Mouse (Mus musculus): ENCODE results near the gene Arhgdia. TPM values are rescaled to one million over a fixed set of nuclear protein-coding genes. Genes with fewer than 3 reads are reported as not detected.

Gene Arhgdia
- polyA plus RNA-seq, 1 experiment from 2014 or later = 444 TPM

- peak overlapping the region; percentile 80 for H3K27ac ChIP-seq
- no peaks in the 10 kb centered on the region for H3K27me3 ChIP-seq (ENCODE audit: insufficient read depth, low read length)
- no peak overlapping the region for H3K4me3 ChIP-seq (replicated peaks; ENCODE audit: low read depth, low read length)
- H3K9me3 ChIP-seq (replicated peaks; ENCODE audit: low read length) = no peaks in the 10 kb centered on the region
- peaks cover 19% of the 10 kb centered on the region for H3K4me1 ChIP-seq (replicated peaks; ENCODE audit: insufficient read depth, low read length)
- no peak overlapping the region for H3K4me2 ChIP-seq (ENCODE audit: low read length)
- 67% methylated on average over 10 of the region's 10 CpGs for WGBS
- ATAC-seq (replicated peaks; ENCODE audit: low FRiP score, low read depth) = no peak
- 0 out of 2 replicates have a peak overlapping the region, but pooled peaks have one; percentile 20 for H3K9ac ChIP-seq (ENCODE audit: low read depth, low read length)
- no peak for DNase-seq (ENCODE audit: low spot score)
- TF ChIP-seq CTCF (IDR thresholded peaks at IDR 0.05; ENCODE audit: low read depth) = no peak
- peaks cover 20% of the 10 kb centered on the region for H3K36me3 ChIP-seq (ENCODE audit: insufficient read depth, low read length)
These were observed 3.3 kb downstream of the Arhgdia start for GRCm38 (mm10) chr11:120578024-120578693.

- peaks cover 20% of the 10 kb centered on the region for H3K36me3 ChIP-seq (ENCODE audit: insufficient read depth, low read length)
- peak; percentile 72 for DNase-seq (ENCODE audit: low spot score)
- peak; percentile 65 for TF ChIP-seq CTCF (IDR thresholded peaks at IDR 0.05; ENCODE audit: low read depth)
- H3K4me3 ChIP-seq (replicated peaks; ENCODE audit: low read depth, low read length) = no peak overlapping the region
- WGBS = 67% methylated on average over 7 of the region's 7 CpGs
- peak overlapping the region; percentile 18; the same call in 1 of the 2 replicates for H3K4me2 ChIP-seq (ENCODE audit: low read length)
- no peaks in the 10 kb centered on the region for H3K9me3 ChIP-seq (replicated peaks; ENCODE audit: low read length)
- H3K9ac ChIP-seq (ENCODE audit: low read depth, low read length) = 0 out of 2 replicates have a peak overlapping the region, but pooled peaks have one; percentile 20
- no peaks in the 10 kb centered on the region for H3K27me3 ChIP-seq (ENCODE audit: insufficient read depth, low read length)
- H3K27ac ChIP-seq = peak overlapping the region; percentile 80
- H3K4me1 ChIP-seq (replicated peaks; ENCODE audit: insufficient read depth, low read length) = peaks cover 19% of the 10 kb centered on the region
- 0 out of 2 replicates have a peak, but pooled peaks have one; percentile 6 for ATAC-seq (replicated peaks; ENCODE audit: low FRiP score, low read depth)
These were observed 4.0 kb downstream of the Arhgdia start for GRCm38 (mm10) chr11:120577211-120578023.

- 90% methylated on average over 3 of the region's 3 CpGs for WGBS
- Histone ChIP-seq H3K9me3 (replicated peaks; ENCODE audit: low read length) (no peaks in the 10 kb centered on the region), H3K9ac (ENCODE audit: low read depth, low read length) (no peak overlapping the region)
These were observed 5.0 kb downstream of the Arhgdia start for GRCm38 (mm10) chr11:120576365-120576981.

GRCm38 (mm10) chr11:120575940-120576339 is 5.5 kb downstream of the Arhgdia start:
- Histone ChIP-seq H3K4me3 (replicated peaks; ENCODE audit: low read depth, low read length) (no peak overlapping the region), H3K9ac (ENCODE audit: low read depth, low read length) (no peak overlapping the region), H3K4me1 (replicated peaks; ENCODE audit: insufficient read depth, low read length) (peaks cover 16% of the 10 kb centered on the region), H3K36me3 (ENCODE audit: insufficient read depth, low read length) (peaks cover 23% of the 10 kb centered on the region), H3K27me3 (ENCODE audit: insufficient read depth, low read length) (no peaks in the 10 kb centered on the region), H3K9me3 (replicated peaks; ENCODE audit: low read length) (no peaks in the 10 kb centered on the region), H3K4me2 (ENCODE audit: low read length) (no peak overlapping the region), H3K27ac (peak overlapping the region; percentile 80)
- DNase-seq (ENCODE audit: low spot score) (no peak), ATAC-seq (replicated peaks; ENCODE audit: low FRiP score, low read depth) (no peak)
- no peak for TF ChIP-seq CTCF (IDR thresholded peaks at IDR 0.05; ENCODE audit: low read depth)

More at GRCm38 (mm10) chr11:120576365-120576981, 5.0 kb downstream of the Arhgdia start:
- Histone ChIP-seq H3K4me3 (replicated peaks; ENCODE audit: low read depth, low read length) (no peak overlapping the region), H3K4me1 (replicated peaks; ENCODE audit: insufficient read depth, low read length) (peaks cover 16% of the 10 kb centered on the region), H3K4me2 (ENCODE audit: low read length) (no peak overlapping the region; the same call in 1 of the 2 replicates), H3K36me3 (ENCODE audit: insufficient read depth, low read length) (peaks cover 20% of the 10 kb centered on the region), H3K27me3 (ENCODE audit: insufficient read depth, low read length) (no peaks in the 10 kb centered on the region), H3K27ac (peak overlapping the region; percentile 80)
- DNase-seq (ENCODE audit: low spot score) (peak; percentile 36), ATAC-seq (replicated peaks; ENCODE audit: low FRiP score, low read depth) (no peak)
- no peak for TF ChIP-seq CTCF (IDR thresholded peaks at IDR 0.05; ENCODE audit: low read depth)

- H3K9ac ChIP-seq (ENCODE audit: low read depth, low read length) = 0 out of 2 replicates have a peak overlapping the region, but pooled peaks have one; percentile 4
- peaks cover 12% of the 10 kb centered on the region for H3K4me1 ChIP-seq (replicated peaks; ENCODE audit: insufficient read depth, low read length)
- WGBS = 67% methylated on average over 2 of the region's 2 CpGs
These were observed 6.4 kb downstream of the Arhgdia start for GRCm38 (mm10) chr11:120575046-120575445.

GRCm38 (mm10) chr11:120574278-120574600 is 7.2 kb downstream of the Arhgdia start:
- H3K9me3 ChIP-seq (replicated peaks; ENCODE audit: low read length) = no peaks in the 10 kb centered on the region
- no peak overlapping the region for H3K27ac ChIP-seq

More at GRCm38 (mm10) chr11:120575046-120575445, 6.4 kb downstream of the Arhgdia start:
- no peak for TF ChIP-seq CTCF (IDR thresholded peaks at IDR 0.05; ENCODE audit: low read depth)
- Histone ChIP-seq H3K36me3 (ENCODE audit: insufficient read depth, low read length) (peaks cover 32% of the 10 kb centered on the region), H3K27ac (no peak overlapping the region), H3K4me2 (ENCODE audit: low read length) (no peak overlapping the region), H3K4me3 (replicated peaks; ENCODE audit: low read depth, low read length) (no peak overlapping the region), H3K27me3 (ENCODE audit: insufficient read depth, low read length) (no peaks in the 10 kb centered on the region), H3K9me3 (replicated peaks; ENCODE audit: low read length) (no peaks in the 10 kb centered on the region)
- no peak for DNase-seq (ENCODE audit: low spot score)
- no peak for ATAC-seq (replicated peaks; ENCODE audit: low FRiP score, low read depth)

More at GRCm38 (mm10) chr11:120574278-120574600, 7.2 kb downstream of the Arhgdia start:
- ATAC-seq (replicated peaks; ENCODE audit: low FRiP score, low read depth) = no peak
- Histone ChIP-seq H3K9ac (ENCODE audit: low read depth, low read length) (peak overlapping the region; percentile 3; the same call in 1 of the 2 replicates), H3K4me3 (replicated peaks; ENCODE audit: low read depth, low read length) (peak overlapping the region; percentile 95), H3K4me1 (replicated peaks; ENCODE audit: insufficient read depth, low read length) (peaks cover 8% of the 10 kb centered on the region; the same call in 1 of the 2 replicates), H3K4me2 (ENCODE audit: low read length) (peak overlapping the region; percentile 90), H3K36me3 (ENCODE audit: insufficient read depth, low read length) (peaks cover 31% of the 10 kb centered on the region), H3K27me3 (ENCODE audit: insufficient read depth, low read length) (no peaks in the 10 kb centered on the region)
- DNase-seq (ENCODE audit: low spot score) = no peak
- TF ChIP-seq CTCF (IDR thresholded peaks at IDR 0.05; ENCODE audit: low read depth) = no peak
- WGBS = 26% methylated on average over 5 of the region's 5 CpGs
